In the genomic region with DNA sequence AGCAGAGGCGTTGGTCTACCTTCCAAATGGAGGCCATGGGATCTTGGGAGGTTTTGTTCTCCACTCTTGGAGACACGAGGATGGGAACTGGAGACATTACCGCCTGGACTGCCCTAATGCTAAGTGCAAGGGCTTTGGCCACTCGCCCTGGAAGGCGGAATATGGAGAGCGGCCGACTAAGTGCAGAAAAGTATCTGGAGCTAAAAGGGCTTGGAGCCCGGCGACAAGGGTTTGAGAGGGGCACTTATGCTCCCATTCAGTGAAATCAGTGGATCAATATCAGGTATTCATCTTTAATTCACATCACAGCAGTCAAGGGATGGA, we compare ENCODE assay signal across 7 mouse cellular contexts. TPM values are rescaled to one million over a fixed set of nuclear protein-coding genes. Genes with fewer than 3 reads are reported as not detected.
DNase-seq lines count a peak whose midpoint lies in the region; ATAC-seq and TF ChIP-seq lines count a peak whose summit lies in the region.

No protein-coding gene starts in this region.

- peak overlapping the region; percentile 73 for H3K9ac ChIP-seq in embryonic facial prominence, embryonic 15.5 days
- H3K9ac ChIP-seq in intestine, postnatal 0 days (ENCODE audit: low read depth, low read length) = peak overlapping the region; percentile 54
- peak overlapping the region; percentile 83 for H3K9ac ChIP-seq in neural tube, embryonic 15.5 days (replicated peaks)

- no peak for DNase-seq in lung, adult 2 months
- no peak for DNase-seq in lung, postnatal 4 days
- no peak for DNase-seq in frontal cortex, postnatal 10 days (ENCODE audit: low spot score in 2 of 2)
- DNase-seq in retina, postnatal 1 day = no peak

- peak overlapping the region; percentile 97 for H3K27ac ChIP-seq in embryonic facial prominence, embryonic 15.5 days (replicated peaks)
- peak overlapping the region; percentile 87 for H3K27ac ChIP-seq in intestine, postnatal 0 days (ENCODE audit: low read depth, low read length)
- peak overlapping the region; percentile 96 for H3K27ac ChIP-seq in neural tube, embryonic 15.5 days (replicated peaks)

- no peaks in the 10 kb centered on the region for H3K9me3 ChIP-seq in embryonic facial prominence, embryonic 15.5 days (replicated peaks)
- no peaks in the 10 kb centered on the region for H3K9me3 ChIP-seq in intestine, postnatal 0 days (ENCODE audit: control insufficient read depth)
- H3K9me3 ChIP-seq in neural tube, embryonic 15.5 days (replicated peaks) = no peaks in the 10 kb centered on the region

- peak overlapping the region; percentile 71 for H3K4me2 ChIP-seq in embryonic facial prominence, embryonic 15.5 days (replicated peaks)
- peak overlapping the region; percentile 86 for H3K4me2 ChIP-seq in intestine, postnatal 0 days (replicated peaks; ENCODE audit: low read depth)
- peak overlapping the region; percentile 84 for H3K4me2 ChIP-seq in neural tube, embryonic 15.5 days

- H3K4me1 ChIP-seq in lung, adult 2 months (ENCODE audit: control insufficient read depth, insufficient read depth, low read length) = peaks cover 10% of the 10 kb centered on the region; the same call in 1 of the 2 replicates
- peaks cover 38% of the 10 kb centered on the region for H3K4me1 ChIP-seq in embryonic facial prominence, embryonic 15.5 days
- 0 out of 2 replicates have a peak, but pooled peaks cover 5% of the 10 kb centered on the region for H3K4me1 ChIP-seq in intestine, postnatal 0 days (replicated peaks; ENCODE audit: control insufficient read depth, insufficient read depth, low read length)
- H3K4me1 ChIP-seq in neural tube, embryonic 15.5 days = peaks cover 49% of the 10 kb centered on the region

- TF ChIP-seq POLR2A in lung, adult 2 months (IDR thresholded peaks at IDR 0.05; ENCODE audit: borderline replicate concordance, extremely low read depth, low read depth, low read length) = no peak

- no peaks in the 10 kb centered on the region for H3K27me3 ChIP-seq in embryonic facial prominence, embryonic 15.5 days
- no peaks in the 10 kb centered on the region for H3K27me3 ChIP-seq in intestine, postnatal 0 days (replicated peaks; ENCODE audit: control insufficient read depth, insufficient read depth, low read length)
- no peaks in the 10 kb centered on the region for H3K27me3 ChIP-seq in neural tube, embryonic 15.5 days (replicated peaks)

- 1% methylated on average over 9 of the region's 9 CpGs for WGBS in lung, adult 2 months
- WGBS in embryonic facial prominence, embryonic 15.5 days = under 1% methylated on average over 9 of the region's 9 CpGs
- 0% methylated on average over 9 of the region's 9 CpGs for WGBS in intestine, postnatal 0 days
- WGBS in neural tube, embryonic 15.5 days = 0% methylated on average over 9 of the region's 9 CpGs

- H3K36me3 ChIP-seq in embryonic facial prominence, embryonic 15.5 days = peaks cover 26% of the 10 kb centered on the region
- peaks cover 26% of the 10 kb centered on the region for H3K36me3 ChIP-seq in intestine, postnatal 0 days (ENCODE audit: control insufficient read depth, insufficient read depth)
- peaks cover 50% of the 10 kb centered on the region for H3K36me3 ChIP-seq in neural tube, embryonic 15.5 days

- ATAC-seq in embryonic facial prominence, embryonic 15.5 days (ENCODE audit: insufficient number of reproducible peaks, low FRiP score, low TSS enrichment, low read depth) = no peak
- no peak for ATAC-seq in intestine, postnatal 0 days
- ATAC-seq in neural tube, embryonic 15.5 days (ENCODE audit: low FRiP score) = no peak

- peak overlapping the region; percentile 90 for H3K4me3 ChIP-seq in lung, adult 2 months (replicated peaks; ENCODE audit: extremely low read depth, low read depth, low read length)
- peak overlapping the region; percentile 94 for H3K4me3 ChIP-seq in embryonic facial prominence, embryonic 15.5 days (replicated peaks)
- peak overlapping the region; percentile 79 for H3K4me3 ChIP-seq in intestine, postnatal 0 days (ENCODE audit: low read depth, low read length)
- H3K4me3 ChIP-seq in neural tube, embryonic 15.5 days (replicated peaks) = peak overlapping the region; percentile 96

- TF ChIP-seq CTCF in lung, adult 2 months (IDR thresholded peaks at IDR 0.05; ENCODE audit: insufficient read depth, low read length) = no peak
- no peak for TF ChIP-seq CTCF in intestine, postnatal 0 days (IDR thresholded peaks at IDR 0.05; ENCODE audit: low read depth)

RNA-seq across cellular contexts. Expression of gene Manf, which starts 0.7 kb away (rescaled TPM):
- polyA plus RNA-seq in lung, adult 2 months (2012; rRNA removed) = 13.8 and 15.2 TPM in 2 replicates
- polyA plus RNA-seq in embryonic facial prominence, embryonic 15.5 days (2015; fragmentation: Nextera tagmentation; extraction: Ambion mirVana) = 281 and 293 TPM in 2 replicates
- polyA plus RNA-seq in intestine, postnatal 0 days (2015; fragmentation: Nextera tagmentation; extraction: Ambion mirVana) = 211 and 214 TPM in 2 replicates
- 192 and 201 TPM in 2 replicates for polyA plus RNA-seq in neural tube, embryonic 15.5 days (2015; fragmentation: Nextera tagmentation; extraction: Ambion mirVana)

RNA-seq across cellular contexts. Expression of gene Rbm15b, which starts 5.3 kb away (rescaled TPM):
- polyA plus RNA-seq in lung, adult 2 months (2012; rRNA removed) = 13.2 and 13.6 TPM in 2 replicates
- 11.0 and 12.3 TPM in 2 replicates for polyA plus RNA-seq in embryonic facial prominence, embryonic 15.5 days (2015; fragmentation: Nextera tagmentation; extraction: Ambion mirVana)
- 3.7 and 3.8 TPM in 2 replicates for polyA plus RNA-seq in intestine, postnatal 0 days (2015; fragmentation: Nextera tagmentation; extraction: Ambion mirVana)
- 10.9 and 13.5 TPM in 2 replicates for polyA plus RNA-seq in neural tube, embryonic 15.5 days (2015; fragmentation: Nextera tagmentation; extraction: Ambion mirVana)

Comparison
In these comparisons a context has a peak if more than half of its experiments do, and no peak if none do; other contexts are left out.
1. RNA of gene Manf, which starts 0.7 kb away (polyA plus RNA-seq): 281 to 293 TPM in embryonic facial prominence, embryonic 15.5 days, 211 to 214 TPM in intestine, postnatal 0 days and 192 to 201 TPM in neural tube, embryonic 15.5 days; 13.8 to 15.2 TPM in lung, adult 2 months; every median in the first group is over 10 times any median in the second.
2. Peak in every context shown above with its lines, with median percentiles within 50 percentile points of each other: H3K4me3 ChIP-seq, H3K27ac ChIP-seq, H3K4me2 ChIP-seq and H3K9ac ChIP-seq.